Mouse (Mus musculus) midbrain, embryonic 16.5 days (tissue): ENCODE measurements around the gene Ror2. TPM values are rescaled to one million over a fixed set of nuclear protein-coding genes. Genes with fewer than 3 reads are reported as not detected.

Experiments used
- polyA plus RNA-seq: library from polyadenylated mRNA; unstranded; fragments of >200 nt; fragmentation: Nextera tagmentation; extraction: Ambion mirVana; gene quantifications from 2 replicates; pipeline ENCODE4 v1.2.1, GENCODE M21; 2015

The Ror2 gene
- polyA plus RNA-seq, 1 experiment from 2014 or later, result 2.4 TPM

Other genes starting within 250 kb of the Ror2 start
- gene Sptlc1, start 91.3 kb upstream of the Ror2 start, polyA plus RNA-seq, result 23.2 and 24.2 TPM in 2 replicates
- gene Msx2, start 186.9 kb upstream of the Ror2 start, polyA plus RNA-seq, result 0.40 and 0.55 TPM in 2 replicates